Comparison of ENCODE assay signal across 9 mouse cellular contexts in the genomic region with DNA sequence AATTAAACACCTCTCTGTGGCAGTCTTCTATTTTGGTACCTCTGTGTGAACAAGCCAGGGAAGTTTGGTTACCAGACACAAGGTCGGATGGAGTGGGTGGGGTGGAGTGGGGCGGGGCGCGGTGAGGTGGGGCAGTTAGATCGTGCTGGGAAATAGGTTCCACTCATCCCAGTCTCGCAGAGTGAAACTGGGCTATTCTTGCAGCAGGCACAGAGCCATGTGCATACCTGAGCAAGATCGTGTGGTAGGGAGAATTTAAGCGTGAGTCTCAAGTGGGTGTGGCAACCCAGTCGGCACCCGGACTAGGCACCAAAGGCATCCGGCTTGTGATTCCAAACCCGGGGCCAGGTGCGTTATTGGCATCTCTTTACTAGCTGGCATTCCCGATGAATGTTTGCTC. TPM values are rescaled to one million over a fixed set of nuclear protein-coding genes. Genes with fewer than 3 reads are reported as not detected.
DNase-seq lines count a peak whose midpoint lies in the region; ATAC-seq lines count a peak whose summit lies in the region.
"Had no signal": no experiment of that assay in that cellular context is flagged by ENCODE, and none has a peak within 500 bp of the region (broad histone marks: within the 10 kb centered on the region; RNA-seq: fewer than 3 reads in every experiment).

No protein-coding gene starts in this region.

- WGBS in hindbrain, embryonic 13.5 days: 3% methylated on average over 14 of the region's 14 CpGs
- WGBS in macrophage (ENCODE audit: missing documents): under 1% methylated on average over 14 of the region's 14 CpGs

- H3K9me3 ChIP-seq in hindbrain, embryonic 13.5 days: no peaks in the 10 kb centered on the region

- H3K4me1 ChIP-seq in hindbrain, embryonic 13.5 days (replicated peaks): peaks cover 14% of the 10 kb centered on the region

- no peaks in the 10 kb centered on the region for H3K36me3 ChIP-seq in hindbrain, embryonic 13.5 days
- H3K36me3 ChIP-seq in macrophage (ENCODE audit: inconsistent target): no peaks in the 10 kb centered on the region

- peak; percentile 1 to 13 for DNase-seq in adrenal gland, postnatal 36 days
- no peak for DNase-seq in adrenal gland, adult 2 months
- DNase-seq in thymus, postnatal 4 days: peak; percentile 49
- DNase-seq in thymus, postnatal 0 days (ENCODE audit: low spot score): no peak
- no peak for DNase-seq in layer of hippocampus, postnatal 36 days
- no peak for DNase-seq in cerebellum, postnatal 4 days (ENCODE audit: low spot score in 2 of 2)

- ATAC-seq in hindbrain, embryonic 13.5 days (ENCODE audit: low FRiP score): 0 out of 2 replicates have a peak, but pooled peaks have one; percentile 29

- peak overlapping the region; percentile 93 for H3K4me2 ChIP-seq in hindbrain, embryonic 13.5 days

- peaks cover 23% of the 10 kb centered on the region for H3K79me2 ChIP-seq in macrophage (ENCODE audit: inconsistent target)

- H3K27ac ChIP-seq in hindbrain, embryonic 13.5 days: no peak overlapping the region
- no peak overlapping the region for H3K27ac ChIP-seq in macrophage

- peaks cover 43% of the 10 kb centered on the region for H3K27me3 ChIP-seq in hindbrain, embryonic 13.5 days

- peak overlapping the region; percentile 64 for H3K4me3 ChIP-seq in hindbrain, embryonic 13.5 days
- H3K4me3 ChIP-seq in macrophage (ENCODE audit: inconsistent target): peak overlapping the region; percentile 58

- H3K9ac ChIP-seq in hindbrain, embryonic 13.5 days: peak overlapping the region; percentile 77; the same call in 1 of the 2 replicates

RNA-seq across cellular contexts. Expression of a gene that starts 0.5 kb away (rescaled TPM):
- total RNA-seq in adrenal gland, postnatal 36 days (2021): 1 to 10 TPM; 1.5 to 1.7 TPM
- 1 to 10 TPM; 1.1 to 2.1 TPM for total RNA-seq in adrenal gland, adult 2 months (2021)
- polyA plus RNA-seq in adrenal gland, adult 2 months (2012; rRNA removed): 0.13 and 0.25 TPM in 2 replicates
- 7.4 and 7.8 TPM in 2 replicates for polyA plus RNA-seq in thymus, postnatal 0 days (2015; fragmentation: Nextera tagmentation; extraction: Ambion mirVana)
- polyA plus RNA-seq in hindbrain, embryonic 13.5 days (2015; fragmentation: Nextera tagmentation; extraction: Ambion mirVana): 1.3 and 1.5 TPM in 2 replicates
- total RNA-seq in macrophage (2018; cell fraction: chromatin; rRNA removed): 1 to 10 TPM in 24 of 26 experiments, under 1 TPM in 2; 0.77 to 9.9 (median 3.4) TPM
- 1 to 10 TPM in 13 of 26 experiments, under 1 TPM in 13; 0.46 to 2.3 (median 1.0) TPM for total RNA-seq in macrophage (2018; cell fraction: cytosol; rRNA removed)
- total RNA-seq in macrophage (2018; cell fraction: nucleus; rRNA removed): 10 to 100 TPM in 1 of 26 experiments, 1 to 10 TPM in 20, under 1 TPM in 5; 0.42 to 16.2 (median 2.3) TPM
- 0.87 to 5.7 TPM (median 1.7 TPM) in 3 replicates for polyA plus RNA-seq in macrophage (2018)
- total RNA-seq in layer of hippocampus, postnatal 36 days (2021): under 1 TPM; 0.70 to 0.76 TPM

RNA-seq across cellular contexts. Expression of a gene that starts 28.1 kb away (rescaled TPM):
- not detected for total RNA-seq in adrenal gland, postnatal 36 days (2021)
- total RNA-seq in adrenal gland, adult 2 months (2021): not detected
- not detected in 2 replicates for polyA plus RNA-seq in adrenal gland, adult 2 months (2012; rRNA removed)
- polyA plus RNA-seq in thymus, postnatal 0 days (2015; fragmentation: Nextera tagmentation; extraction: Ambion mirVana): 20.8 and 22.8 TPM in 2 replicates
- polyA plus RNA-seq in hindbrain, embryonic 13.5 days (2015; fragmentation: Nextera tagmentation; extraction: Ambion mirVana): not detected in 2 replicates
- not detected for total RNA-seq in macrophage (2018; cell fraction: chromatin; rRNA removed)
- total RNA-seq in macrophage (2018; cell fraction: cytosol; rRNA removed): not detected
- 1 to 10 TPM in 2 of 26 experiments, under 1 TPM in 3, not detected in 21; 0.40 to 2.9 (median 1.00) TPM for total RNA-seq in macrophage (2018; cell fraction: nucleus; rRNA removed)
- not detected in 3 replicates for polyA plus RNA-seq in macrophage (2018)
- not detected for total RNA-seq in layer of hippocampus, postnatal 36 days (2021)
- total RNA-seq: heart, postnatal 10 days had no signal

RNA-seq across cellular contexts. Expression of a gene that starts 43.8 kb away (rescaled TPM):
- total RNA-seq in adrenal gland, postnatal 36 days (2021): 10 to 100 TPM; 59.2 to 64.6 TPM
- total RNA-seq in adrenal gland, adult 2 months (2021): 10 to 100 TPM; 39.7 to 49.4 TPM
- 4.8 and 6.5 TPM in 2 replicates for polyA plus RNA-seq in adrenal gland, adult 2 months (2012; rRNA removed)
- 80.7 and 88.1 TPM in 2 replicates for polyA plus RNA-seq in thymus, postnatal 0 days (2015; fragmentation: Nextera tagmentation; extraction: Ambion mirVana)
- 109 and 111 TPM in 2 replicates for polyA plus RNA-seq in hindbrain, embryonic 13.5 days (2015; fragmentation: Nextera tagmentation; extraction: Ambion mirVana)
- 100 to 1,000 TPM in 3 of 26 experiments, 10 to 100 TPM in 23; 51.5 to 125 (median 72.1) TPM for total RNA-seq in macrophage (2018; cell fraction: chromatin; rRNA removed)
- total RNA-seq in macrophage (2018; cell fraction: cytosol; rRNA removed): 100 to 1,000 TPM in 13 of 26 experiments, 10 to 100 TPM in 13; 80.3 to 132 (median 104) TPM
- total RNA-seq in macrophage (2018; cell fraction: nucleus; rRNA removed): 100 to 1,000 TPM in 11 of 26 experiments, 10 to 100 TPM in 15; 76.5 to 158 (median 92.8) TPM
- 74.5 to 96.9 TPM (median 89.3 TPM) in 3 replicates for polyA plus RNA-seq in macrophage (2018)
- 10 to 100 TPM; 71.1 to 75.5 TPM for total RNA-seq in layer of hippocampus, postnatal 36 days (2021)

Comparison
In these comparisons a context has a peak if more than half of its experiments do, and no peak if none do; other contexts are left out.
1. DNase-seq: peak in adrenal gland, postnatal 36 days (2 of 2) and thymus, postnatal 4 days (single experiment); none in adrenal gland, adult 2 months (single experiment), thymus, postnatal 0 days (single experiment), layer of hippocampus, postnatal 36 days (0 of 2) and cerebellum, postnatal 4 days (0 of 2).
2. RNA of a gene that starts 28.1 kb away (polyA plus RNA-seq): 20.8 to 22.8 TPM in thymus, postnatal 0 days; not detected in hindbrain, embryonic 13.5 days, not detected in adrenal gland, adult 2 months and not detected in macrophage; every median in the first group is over 10 times any median in the second.
3. RNA of a gene that starts 43.8 kb away (polyA plus RNA-seq): 109 to 111 TPM in hindbrain, embryonic 13.5 days, 74.5 to 96.9 TPM in macrophage and 80.7 to 88.1 TPM in thymus, postnatal 0 days; 4.8 to 6.5 TPM in adrenal gland, adult 2 months; every median in the first group is over 10 times any median in the second.